Mouse (Mus musculus): ENCODE results near the gene Olfr560.

DNA sequence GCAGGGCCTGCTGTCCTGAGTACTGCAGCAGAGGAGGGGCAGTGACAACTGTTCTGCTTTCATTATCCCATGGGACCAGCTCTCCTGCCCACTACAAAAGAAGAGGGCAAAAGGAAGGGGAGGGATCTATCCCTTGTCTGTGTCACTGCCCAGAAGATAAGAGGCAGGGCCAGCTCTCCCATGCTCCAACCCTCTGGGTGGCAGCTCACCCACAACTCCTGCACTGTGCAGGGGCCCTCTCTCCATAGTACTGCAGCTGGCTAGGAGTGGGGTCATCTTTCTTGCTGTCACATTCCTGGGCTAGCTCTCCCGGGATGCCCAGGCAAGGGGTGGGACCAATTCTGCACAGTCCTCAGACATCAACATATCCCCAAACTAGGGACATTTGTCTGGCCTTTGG, 25.4 kb downstream of the Olfr560 start:
- TF ChIP-seq CTCF (conservative IDR thresholded peaks at IDR 0.05 in 1 of 2, IDR thresholded peaks at IDR 0.05 in 1 of 2; ENCODE audit: low read depth in 2 of 2, low read length in 2 of 2), result no peak
- no peak for TF ChIP-seq HCFC1 (IDR thresholded peaks at IDR 0.05; ENCODE audit: low read depth, low read length)
- no peak for TF ChIP-seq RCOR1 (conservative IDR thresholded peaks at IDR 0.05; ENCODE audit: low read depth, low read length)
- TF ChIP-seq NRF1 (IDR thresholded peaks at IDR 0.05; ENCODE audit: low read depth, low read length), result no peak
- TF ChIP-seq IRF4 (IDR thresholded peaks at IDR 0.05; ENCODE audit: low read depth, low read length), result no peak
- no peak for TF ChIP-seq SMC3 (IDR thresholded peaks at IDR 0.05; ENCODE audit: low read depth, low read length)
- TF ChIP-seq MAX (IDR thresholded peaks at IDR 0.05; ENCODE audit: low read length), result no peak
- no peak for TF ChIP-seq MXI1 (IDR thresholded peaks at IDR 0.05; ENCODE audit: low read depth, low read length)
- TF ChIP-seq NELFE (IDR thresholded peaks at IDR 0.05; ENCODE audit: low read depth, low read length), result no peak

All from CH12.LX (cell line).